Mouse (Mus musculus): ENCODE results near the gene AC161166.1. TPM values are rescaled to one million over a fixed set of nuclear protein-coding genes. Genes with fewer than 3 reads are reported as not detected.

AC161166.1 gene
- polyA plus RNA-seq, 1 experiment from 2014 or later, result 0.37 TPM

DNA sequence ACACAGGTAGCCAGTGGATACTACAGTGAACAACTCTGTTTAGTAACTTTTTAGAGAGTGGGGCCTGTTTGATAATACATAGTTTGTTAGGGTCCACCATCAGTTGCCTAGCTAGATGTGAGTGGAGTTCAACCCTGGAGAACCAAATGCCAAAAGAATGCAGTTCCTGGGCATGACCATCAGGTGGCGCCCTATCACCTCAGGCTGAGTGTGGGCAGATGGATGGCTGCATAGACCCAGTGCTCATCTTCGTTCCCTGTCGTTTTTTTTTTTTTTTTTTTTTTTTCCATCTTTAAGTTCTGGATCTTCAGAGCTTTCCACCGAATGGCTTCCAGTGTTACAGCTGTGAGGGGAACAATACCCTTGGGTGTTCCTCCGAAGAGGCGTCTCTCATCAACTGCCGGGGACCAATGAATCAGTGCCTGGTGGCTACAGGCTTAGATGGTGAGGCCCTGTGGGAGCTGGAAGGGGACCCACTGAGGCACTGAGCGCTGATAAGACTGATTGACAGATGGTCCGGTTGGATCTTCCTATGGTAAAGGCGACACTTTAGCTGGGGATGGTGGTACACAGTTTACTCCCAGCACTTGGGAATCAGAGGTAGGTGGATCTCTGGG lies 38.2 kb downstream of the AC161166.1 start:
- Histone ChIP-seq H3K9me3 (replicated peaks) (peaks cover 16% of the 10 kb centered on the region; the same call in 1 of the 2 replicates), H3K4me1 (replicated peaks) (no peaks in the 10 kb centered on the region), H3K4me3 (no peak overlapping the region), H3K27ac (ENCODE audit: poor library complexity, severe bottlenecking) (no peak overlapping the region), H3K4me2 (no peak overlapping the region), H3K36me3 (no peaks in the 10 kb centered on the region; the same call in 1 of the 2 replicates), H3K9ac (no peak overlapping the region), H3K27me3 (replicated peaks) (peaks cover 8% of the 10 kb centered on the region; the same call in 1 of the 2 replicates)
- 47% methylated on average over 10 of the region's 10 CpGs for WGBS
- no peak; the same call in 1 of the 2 replicates for ATAC-seq (ENCODE audit: insufficient number of reproducible peaks, low FRiP score)

GRCm38 (mm10) chr7:24472937-24473336 lies 39.3 kb downstream of the AC161166.1 start:
- H3K27ac ChIP-seq (ENCODE audit: poor library complexity, severe bottlenecking), result no peak overlapping the region
- peaks cover 18% of the 10 kb centered on the region; the same call in 1 of the 2 replicates for H3K9me3 ChIP-seq (replicated peaks)
- H3K9ac ChIP-seq, result no peak overlapping the region
- no peak overlapping the region for H3K4me3 ChIP-seq
- no peak overlapping the region for H3K4me2 ChIP-seq
- WGBS, result 73% methylated on average over 7 of the region's 7 CpGs
- no peak for ATAC-seq (ENCODE audit: insufficient number of reproducible peaks, low FRiP score)
- no peaks in the 10 kb centered on the region; the same call in 1 of the 2 replicates for H3K27me3 ChIP-seq (replicated peaks)
- no peaks in the 10 kb centered on the region for H3K4me1 ChIP-seq (replicated peaks)
- no peaks in the 10 kb centered on the region; the same call in 1 of the 2 replicates for H3K36me3 ChIP-seq

DNA sequence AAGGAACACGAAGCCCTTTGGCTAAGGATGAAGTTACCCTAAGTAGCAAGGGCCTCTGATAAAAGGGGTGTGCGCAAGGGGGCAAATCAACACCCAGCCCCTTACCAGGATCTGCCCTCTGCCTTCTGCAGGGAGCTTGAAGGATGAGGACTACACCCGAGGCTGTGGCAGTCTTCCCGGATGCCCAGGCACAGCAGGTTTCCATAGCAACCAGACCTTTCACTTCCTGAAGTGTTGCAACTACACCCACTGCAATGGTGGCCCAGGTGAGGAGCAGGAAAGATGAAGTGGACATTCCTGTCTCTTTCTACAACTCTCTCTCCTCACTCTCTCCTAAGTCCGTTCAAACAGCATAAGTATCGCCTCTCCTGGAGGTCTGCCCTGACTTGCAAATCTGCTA lies 39.8 kb downstream of the AC161166.1 start:
- WGBS, result 78% methylated on average over 6 of the region's 6 CpGs
- H3K4me2 ChIP-seq, result no peak overlapping the region

GRCm38 (mm10) chr7:24470356-24470755 lies 41.9 kb downstream of the AC161166.1 start:
- H3K9me3 ChIP-seq (replicated peaks), result peaks cover 13% of the 10 kb centered on the region; the same call in 1 of the 2 replicates
- WGBS, result 88% methylated on average over 7 of the region's 7 CpGs

More for the DNA sequence above, 39.8 kb downstream of the AC161166.1 start:
- H3K27ac ChIP-seq (ENCODE audit: poor library complexity, severe bottlenecking), result no peak overlapping the region
- no peak overlapping the region for H3K9ac ChIP-seq
- no peaks in the 10 kb centered on the region; the same call in 1 of the 2 replicates for H3K27me3 ChIP-seq (replicated peaks)
- H3K4me3 ChIP-seq, result no peak overlapping the region
- H3K4me1 ChIP-seq (replicated peaks), result no peaks in the 10 kb centered on the region
- H3K36me3 ChIP-seq, result no peaks in the 10 kb centered on the region; the same call in 1 of the 2 replicates
- no peak for ATAC-seq (ENCODE audit: insufficient number of reproducible peaks, low FRiP score)
- peaks cover 13% of the 10 kb centered on the region; the same call in 1 of the 2 replicates for H3K9me3 ChIP-seq (replicated peaks)

DNA sequence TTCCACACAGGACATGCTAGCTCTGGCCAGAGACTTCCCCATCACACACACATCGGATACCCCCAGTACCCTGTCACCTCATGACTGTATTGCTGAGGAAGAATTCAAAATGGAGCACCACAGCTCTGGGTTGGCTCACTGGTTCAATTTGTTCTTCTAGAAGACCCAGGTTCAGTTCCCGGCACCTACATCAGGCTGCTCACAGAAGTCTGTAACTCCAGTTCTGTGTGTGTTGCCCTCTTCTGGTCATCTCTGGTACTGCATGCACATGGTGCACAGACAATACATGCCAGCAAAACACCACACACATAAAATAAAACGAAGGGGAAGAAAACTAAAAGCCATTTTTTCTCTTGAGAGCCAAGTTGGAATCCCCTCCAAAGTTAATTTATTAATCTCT lies 43.1 kb downstream of the AC161166.1 start:
- Histone ChIP-seq H3K4me2 (no peak overlapping the region), H3K4me3 (no peak overlapping the region), H3K4me1 (replicated peaks) (no peaks in the 10 kb centered on the region), H3K9ac (no peak overlapping the region), H3K27me3 (replicated peaks) (no peaks in the 10 kb centered on the region), H3K36me3 (no peaks in the 10 kb centered on the region; the same call in 1 of the 2 replicates), H3K27ac (ENCODE audit: poor library complexity, severe bottlenecking) (no peak overlapping the region), H3K9me3 (replicated peaks) (peaks cover 13% of the 10 kb centered on the region; the same call in 1 of the 2 replicates)
- ATAC-seq (ENCODE audit: insufficient number of reproducible peaks, low FRiP score), result no peak
- 85% methylated on average over 3 of the region's 3 CpGs for WGBS

More at GRCm38 (mm10) chr7:24470356-24470755, 41.9 kb downstream of the AC161166.1 start:
- Histone ChIP-seq H3K9ac (no peak overlapping the region), H3K27ac (ENCODE audit: poor library complexity, severe bottlenecking) (no peak overlapping the region), H3K4me1 (replicated peaks) (no peaks in the 10 kb centered on the region), H3K4me2 (no peak overlapping the region), H3K27me3 (replicated peaks) (no peaks in the 10 kb centered on the region; the same call in 1 of the 2 replicates), H3K36me3 (no peaks in the 10 kb centered on the region; the same call in 1 of the 2 replicates), H3K4me3 (no peak overlapping the region)
- ATAC-seq (ENCODE audit: insufficient number of reproducible peaks, low FRiP score), result no peak

DNA sequence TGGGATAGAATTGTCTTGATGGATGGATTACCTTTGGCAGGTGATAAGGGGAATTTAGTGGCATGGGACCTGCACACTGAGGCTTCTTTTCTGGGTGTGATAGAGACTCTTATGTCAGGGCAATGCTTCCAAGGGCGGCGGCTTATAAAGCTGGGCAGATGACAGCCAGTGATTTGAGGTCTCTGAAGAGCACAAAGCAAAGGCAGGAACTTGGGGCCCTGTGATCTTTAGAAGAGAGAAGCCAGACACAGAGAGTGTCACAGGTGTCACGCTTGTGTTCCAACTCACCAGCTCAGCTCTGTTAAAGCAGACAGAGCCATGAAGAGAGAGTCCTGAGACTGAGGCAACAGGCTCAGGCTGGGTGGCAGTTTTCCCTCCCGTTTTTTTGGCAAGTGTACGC lies 44.4 kb downstream of the AC161166.1 start:
- Histone ChIP-seq H3K4me3 (no peak overlapping the region), H3K4me2 (no peak overlapping the region), H3K9ac (no peak overlapping the region), H3K27ac (ENCODE audit: poor library complexity, severe bottlenecking) (no peak overlapping the region), H3K4me1 (replicated peaks) (no peaks in the 10 kb centered on the region), H3K9me3 (replicated peaks) (peaks cover 11% of the 10 kb centered on the region; the same call in 1 of the 2 replicates), H3K27me3 (replicated peaks) (no peaks in the 10 kb centered on the region), H3K36me3 (no peaks in the 10 kb centered on the region; the same call in 1 of the 2 replicates)
- no peak for ATAC-seq (ENCODE audit: insufficient number of reproducible peaks, low FRiP score)
- WGBS, result 78% methylated on average over 5 of the region's 5 CpGs

DNA sequence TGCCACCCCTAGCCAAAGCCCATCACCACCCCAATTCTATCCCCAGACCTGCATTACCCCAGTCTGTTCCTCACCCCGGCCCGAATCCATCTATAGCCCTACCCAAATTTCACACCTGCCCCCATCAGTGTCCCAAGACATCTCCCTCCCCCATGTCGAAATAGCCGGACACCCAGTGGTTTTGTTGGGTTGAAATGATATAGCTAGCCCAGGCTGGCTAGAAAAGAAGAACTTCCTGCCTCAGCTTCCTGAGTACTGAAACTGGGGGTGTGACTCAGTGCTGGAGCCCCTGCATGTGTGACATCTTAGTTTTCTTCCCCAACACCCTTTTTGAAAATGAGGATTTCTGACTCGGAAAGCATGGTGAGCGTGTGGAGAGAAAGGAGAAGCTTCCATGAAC lies 45.4 kb downstream of the AC161166.1 start:
- peaks cover 9% of the 10 kb centered on the region; the same call in 1 of the 2 replicates for H3K9me3 ChIP-seq (replicated peaks)
- 81% methylated on average over 6 of the region's 6 CpGs for WGBS
- peaks cover 7% of the 10 kb centered on the region for H3K4me1 ChIP-seq (replicated peaks)

DNA sequence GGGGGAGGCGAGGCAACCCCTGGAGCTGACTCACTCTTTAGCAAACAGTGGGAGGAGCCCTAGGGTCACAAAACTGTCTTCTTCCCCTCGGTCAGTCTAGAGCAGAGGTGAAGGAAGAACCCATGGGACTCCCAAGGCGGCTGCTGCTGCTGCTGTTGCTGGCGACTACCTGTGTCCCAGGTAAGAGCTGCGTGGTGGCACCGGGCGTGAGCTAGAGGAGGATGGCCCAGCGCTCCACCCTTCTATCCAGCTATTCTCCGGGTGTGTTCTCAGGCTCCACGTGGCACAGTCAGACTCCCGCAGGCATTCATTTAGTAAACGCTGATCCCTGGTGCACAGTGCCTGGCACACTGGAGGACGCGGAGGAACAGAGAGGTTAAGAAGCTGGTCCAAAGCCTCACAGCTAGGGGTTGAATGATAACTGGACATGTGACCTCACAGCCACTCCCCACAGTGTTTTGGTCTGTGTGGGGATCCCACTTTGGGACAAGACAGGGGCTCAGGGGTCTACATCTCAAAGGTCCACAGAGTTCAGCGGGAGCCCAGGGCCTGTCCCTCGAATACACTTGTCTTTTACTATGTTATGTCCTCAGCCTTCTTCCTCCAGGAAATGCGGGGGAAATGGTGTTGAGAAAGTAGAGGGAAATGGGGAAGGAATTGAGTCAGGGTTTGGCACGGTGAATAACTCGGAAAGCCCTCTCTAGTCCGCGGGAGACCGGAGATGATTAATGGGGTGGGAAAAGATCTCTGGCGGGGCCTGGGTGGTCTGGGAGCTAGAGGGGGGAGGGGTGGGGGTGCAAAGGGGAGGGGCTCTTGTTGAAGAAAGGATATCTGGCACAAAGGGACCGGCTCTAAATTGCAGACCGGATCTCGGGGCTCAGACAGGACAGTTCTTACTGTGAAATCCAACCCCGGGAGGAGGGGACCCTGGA lies 49.6 kb downstream of the AC161166.1 start, which contains the start of gene Plaur:
Plaur (plus strand) TSS at position 97 of the 932 bp plus-strand sequence.
- H3K27me3 ChIP-seq (replicated peaks), result peaks cover 21% of the 10 kb centered on the region; the same call in 1 of the 2 replicates
- H3K36me3 ChIP-seq, result no peaks in the 10 kb centered on the region
- 4% methylated on average over 27 of the region's 27 CpGs for WGBS
- H3K27ac ChIP-seq (ENCODE audit: poor library complexity, severe bottlenecking), result 0 out of 2 replicates have a peak within 1 kb of the TSS, but pooled peaks have one; percentile 3
- 0 out of 2 replicates have a peak within 1 kb of the TSS, but pooled peaks have one; percentile 2 for H3K9ac ChIP-seq
- H3K4me3 ChIP-seq, result peak within 1 kb of the TSS; percentile 29
- peak within 1 kb of the TSS; percentile 56 for H3K4me2 ChIP-seq
- peak; percentile 51; the same call in 1 of the 2 replicates for ATAC-seq (ENCODE audit: insufficient number of reproducible peaks, low FRiP score)
- no peaks in the 10 kb centered on the region for H3K9me3 ChIP-seq (replicated peaks)
- peaks cover 17% of the 10 kb centered on the region for H3K4me1 ChIP-seq (replicated peaks)

More for the DNA sequence above, 45.4 kb downstream of the AC161166.1 start:
- ATAC-seq (ENCODE audit: insufficient number of reproducible peaks, low FRiP score), result no peak
- no peaks in the 10 kb centered on the region for H3K36me3 ChIP-seq
- no peak overlapping the region for H3K4me2 ChIP-seq
- no peak overlapping the region for H3K4me3 ChIP-seq
- H3K9ac ChIP-seq, result no peak overlapping the region
- H3K27ac ChIP-seq (ENCODE audit: poor library complexity, severe bottlenecking), result no peak overlapping the region
- 0 out of 2 replicates have a peak, but pooled peaks cover 8% of the 10 kb centered on the region for H3K27me3 ChIP-seq (replicated peaks)

- Histone ChIP-seq H3K4me3 (no peak overlapping the region), H3K27me3 (replicated peaks) (peaks cover 23% of the 10 kb centered on the region; the same call in 1 of the 2 replicates), H3K36me3 (no peaks in the 10 kb centered on the region), H3K9ac (no peak overlapping the region), H3K4me2 (no peak overlapping the region), H3K4me1 (replicated peaks) (peaks cover 17% of the 10 kb centered on the region), H3K27ac (ENCODE audit: poor library complexity, severe bottlenecking) (no peak overlapping the region), H3K9me3 (replicated peaks) (no peaks in the 10 kb centered on the region)
- 41% methylated on average over 14 of the region's 14 CpGs for WGBS
- ATAC-seq (ENCODE audit: insufficient number of reproducible peaks, low FRiP score), result no peak
Observed at GRCm38 (mm10) chr7:24461376-24462051, 50.7 kb downstream of the AC161166.1 start.
